Mouse (Mus musculus): ENCODE data around the gene Slc22a23.

Slc22a23 gene

DNA sequence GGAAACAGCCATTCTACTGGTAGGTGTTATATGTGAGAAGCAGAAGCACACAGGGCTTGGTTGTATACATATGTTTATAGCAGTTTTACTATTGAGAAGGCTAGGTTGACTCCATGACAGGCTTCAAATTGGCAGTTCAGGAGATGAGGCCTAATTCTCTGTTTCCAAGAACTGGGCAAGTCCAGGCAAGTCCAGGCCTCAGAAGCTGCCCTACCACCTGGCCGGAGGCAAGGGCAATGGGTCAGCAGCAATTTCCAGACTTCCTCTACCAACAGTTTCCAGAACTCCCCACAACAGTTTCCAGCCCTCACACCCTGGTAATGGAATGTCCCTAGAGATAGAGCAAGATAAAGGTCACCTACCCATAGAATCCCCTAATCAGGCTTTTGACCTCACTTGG lies 185.1 kb downstream of the Slc22a23 start:
- DNase-seq (ENCODE audit: low spot score), result no peak

DNA sequence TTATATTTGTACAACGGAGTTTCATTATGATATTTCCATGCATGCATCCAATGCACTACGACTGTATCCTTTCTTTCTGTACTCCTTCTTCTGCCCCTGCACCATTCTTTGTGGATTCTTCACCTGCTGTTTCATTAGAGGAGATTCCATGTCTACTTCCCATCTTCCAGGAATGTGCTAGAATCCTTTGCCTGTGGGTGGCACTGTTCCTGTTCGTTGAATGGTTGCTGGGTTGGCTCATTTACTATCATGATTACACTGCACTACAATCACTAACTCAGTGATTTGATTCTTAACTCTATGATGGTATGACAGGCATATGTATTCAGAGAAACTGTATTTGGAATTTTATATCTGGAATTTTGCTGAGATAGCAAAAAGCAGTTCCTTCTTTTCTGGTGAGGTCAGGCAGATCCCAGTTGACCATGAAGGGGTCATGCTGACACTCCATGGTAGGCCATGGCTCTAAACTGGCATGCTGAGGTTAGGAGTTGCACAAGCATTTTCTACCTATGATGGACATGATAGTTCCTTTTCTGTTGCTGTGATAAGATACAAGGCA lies 187.3 kb downstream of the Slc22a23 start:
- DNase-seq (ENCODE audit: low spot score), result no peak

DNA sequence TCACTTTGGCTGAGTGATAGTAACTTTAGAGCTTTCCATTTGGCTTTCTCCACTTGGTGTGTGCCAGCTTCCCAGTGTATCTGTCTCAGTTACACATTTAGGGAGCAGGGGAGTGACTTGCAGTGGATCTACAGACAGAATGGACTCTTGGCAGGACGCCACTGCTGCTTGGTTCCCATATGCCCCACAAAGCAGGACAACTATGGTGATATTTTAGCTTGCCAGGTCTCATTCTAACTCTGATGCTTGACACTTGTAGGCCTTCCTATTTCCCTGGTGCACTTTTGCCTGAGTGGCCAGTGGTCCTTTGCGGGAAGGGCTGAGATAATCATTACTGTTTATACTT lies 188.2 kb downstream of the Slc22a23 start:
- DNase-seq (ENCODE audit: low spot score), result peak; percentile 69

DNA sequence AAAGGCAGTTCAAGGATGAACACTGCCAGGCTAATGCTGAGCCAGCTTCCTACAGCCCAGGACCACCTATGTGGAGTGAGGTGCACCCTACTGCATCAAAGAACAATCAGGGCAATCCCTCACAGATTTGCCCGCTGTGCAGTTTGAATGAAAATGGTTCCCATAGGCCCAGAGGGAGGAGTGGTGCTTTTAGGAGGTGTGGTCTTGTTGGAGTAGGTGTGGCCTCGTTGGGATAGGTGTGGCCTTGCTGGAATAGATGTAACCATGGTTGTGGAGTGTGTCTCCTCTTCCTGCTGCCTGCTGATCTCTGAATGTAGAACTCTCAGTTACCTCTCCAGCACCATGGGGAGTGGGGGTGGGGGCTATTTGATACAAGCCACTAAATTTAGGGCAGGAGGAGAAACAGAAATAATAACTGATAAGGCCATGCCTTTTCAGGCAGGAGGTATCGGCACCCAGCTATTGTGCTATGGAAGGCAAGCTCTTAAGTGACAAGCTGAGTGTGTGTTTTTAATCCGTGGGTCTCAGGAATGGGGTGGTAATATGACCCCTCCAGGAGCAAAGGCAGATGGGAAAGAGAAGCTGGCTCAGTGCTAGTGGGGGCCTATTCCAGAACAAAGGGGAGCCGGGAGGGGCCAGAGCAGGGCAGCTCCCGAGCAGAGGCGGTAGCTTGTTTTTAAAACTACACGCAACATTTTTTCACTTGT lies 188.7 kb downstream of the Slc22a23 start:
- DNase-seq (ENCODE audit: low spot score), result peak; percentile 52

DNA sequence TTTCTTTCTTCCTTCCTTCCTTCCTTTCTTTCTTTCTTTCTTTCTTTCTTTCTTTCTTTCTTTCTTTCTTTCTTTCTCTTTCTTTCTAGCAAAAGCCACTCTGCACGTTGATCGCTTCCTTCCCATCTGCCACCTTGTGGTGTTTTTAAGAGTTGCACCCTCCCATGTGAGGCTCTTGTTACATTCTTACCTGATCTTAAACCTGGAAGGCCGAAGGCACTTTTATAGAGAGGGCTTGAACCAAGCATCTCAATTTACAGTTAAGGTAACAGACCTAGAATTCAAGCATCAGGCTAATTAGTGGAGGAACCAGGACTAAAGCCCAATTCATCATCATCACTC lies 190.1 kb downstream of the Slc22a23 start:
- peak; percentile 78 for DNase-seq (ENCODE audit: low spot score)

DNA sequence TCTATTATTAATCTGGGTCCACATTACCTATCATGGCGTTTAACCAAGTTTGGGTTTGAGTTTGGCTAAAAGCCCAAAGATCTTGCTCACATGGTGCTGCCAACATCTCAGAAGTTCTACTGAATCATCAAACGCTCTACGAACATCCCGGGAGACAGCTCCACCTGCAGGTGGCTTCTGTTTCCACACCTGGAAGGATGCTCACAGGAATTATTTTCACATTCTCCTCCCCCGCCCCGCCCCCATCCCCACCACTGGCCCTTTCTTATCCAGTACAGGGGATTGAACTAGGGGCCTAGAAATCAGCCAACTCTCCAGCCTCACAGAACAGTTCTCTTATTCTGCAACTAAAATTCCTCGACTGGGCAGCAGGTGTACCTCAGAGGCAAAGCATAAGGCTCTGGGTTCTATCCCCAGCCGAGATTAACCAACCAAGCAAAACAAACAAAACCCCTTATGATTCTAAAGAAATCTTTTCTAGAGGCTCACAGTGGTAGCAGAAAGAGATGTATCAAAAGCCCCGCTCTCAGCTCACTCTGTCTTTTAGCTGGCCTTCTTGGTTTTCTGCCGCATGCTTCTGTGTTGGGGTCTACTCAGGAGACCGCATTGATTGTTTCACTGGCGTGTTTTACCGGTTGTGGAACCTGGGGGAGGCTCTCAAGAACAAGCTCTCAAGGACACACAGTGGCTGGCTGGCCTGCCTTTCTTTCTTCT lies 190.6 kb downstream of the Slc22a23 start:
- peak; percentile 74 for DNase-seq (ENCODE audit: low spot score)

DNA sequence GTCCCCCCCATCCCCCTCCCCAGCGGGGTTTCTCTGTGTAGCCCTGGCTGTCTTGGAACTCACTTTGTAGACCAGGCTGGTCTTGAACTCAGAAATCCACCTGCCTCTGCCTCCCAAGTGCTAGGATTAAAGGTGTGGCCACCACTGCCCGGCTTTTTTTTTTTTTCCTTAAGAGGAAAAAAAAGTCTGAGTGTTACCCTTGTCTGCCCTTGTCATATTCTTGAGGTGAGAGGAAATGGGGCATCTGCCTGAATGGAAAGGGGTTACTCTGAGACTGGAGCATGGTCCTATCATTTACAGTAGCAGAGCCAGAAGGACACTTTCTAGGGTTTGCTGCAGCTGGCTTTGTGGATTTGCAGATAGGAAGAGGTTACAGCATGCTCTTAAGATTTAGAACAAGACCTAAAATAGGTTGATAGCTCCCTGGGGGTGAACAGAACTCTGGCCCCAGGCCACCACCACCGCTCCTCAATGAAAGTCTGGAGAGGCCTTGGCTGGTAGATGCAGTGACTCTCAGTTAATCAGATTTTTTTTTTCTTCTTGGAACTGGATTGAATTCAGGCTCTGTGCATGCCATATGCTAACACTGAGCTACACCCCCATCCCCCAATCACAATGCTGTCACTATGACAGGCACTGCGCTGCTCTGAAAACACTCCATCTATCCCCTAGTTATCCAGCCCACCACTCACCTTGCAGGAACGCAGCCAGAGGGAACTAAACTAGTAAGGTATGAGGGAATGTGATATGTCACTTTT lies 191.5 kb downstream of the Slc22a23 start:
- DNase-seq (ENCODE audit: low spot score), result peak; percentile 8

DNA sequence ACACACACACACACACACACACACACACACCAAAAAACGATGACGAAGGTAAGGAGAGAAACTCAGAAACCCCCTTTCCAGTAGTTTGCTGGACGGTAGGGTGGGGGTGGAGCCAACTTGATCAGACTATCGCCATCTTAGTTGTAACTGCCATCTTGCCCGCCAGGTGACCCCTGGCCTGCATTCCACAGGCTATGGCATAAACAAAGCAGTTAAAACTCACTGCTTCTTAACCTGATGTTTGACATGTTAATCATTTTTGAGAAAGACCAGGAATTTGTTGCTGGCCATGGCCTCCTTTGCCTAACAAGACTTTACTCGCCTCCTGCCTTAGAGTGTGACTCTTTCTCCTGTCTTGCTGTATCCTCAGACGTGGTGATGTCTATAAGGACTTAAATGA lies 192.3 kb downstream of the Slc22a23 start:
- no peak for DNase-seq (ENCODE audit: low spot score)

DNA sequence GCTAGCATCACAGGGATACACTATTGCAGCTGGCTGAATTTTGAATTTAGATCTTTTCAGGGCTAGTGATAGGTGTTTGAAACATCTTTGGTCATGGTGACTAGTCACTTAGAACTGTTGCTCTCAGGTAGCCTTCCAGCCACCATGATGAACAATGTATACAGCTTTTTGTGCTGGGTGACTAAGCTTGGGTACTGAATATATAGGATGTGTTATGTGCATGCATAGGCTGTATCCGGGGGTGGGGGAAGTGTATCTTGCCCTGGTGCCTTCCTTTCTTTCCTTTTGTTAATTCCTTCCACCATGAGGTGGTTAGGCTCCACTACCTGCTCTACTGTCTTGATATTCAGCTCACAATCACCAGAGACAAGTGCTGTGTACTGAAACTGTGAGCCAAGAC lies 193.6 kb downstream of the Slc22a23 start:
- DNase-seq (ENCODE audit: low spot score), result no peak

DNA sequence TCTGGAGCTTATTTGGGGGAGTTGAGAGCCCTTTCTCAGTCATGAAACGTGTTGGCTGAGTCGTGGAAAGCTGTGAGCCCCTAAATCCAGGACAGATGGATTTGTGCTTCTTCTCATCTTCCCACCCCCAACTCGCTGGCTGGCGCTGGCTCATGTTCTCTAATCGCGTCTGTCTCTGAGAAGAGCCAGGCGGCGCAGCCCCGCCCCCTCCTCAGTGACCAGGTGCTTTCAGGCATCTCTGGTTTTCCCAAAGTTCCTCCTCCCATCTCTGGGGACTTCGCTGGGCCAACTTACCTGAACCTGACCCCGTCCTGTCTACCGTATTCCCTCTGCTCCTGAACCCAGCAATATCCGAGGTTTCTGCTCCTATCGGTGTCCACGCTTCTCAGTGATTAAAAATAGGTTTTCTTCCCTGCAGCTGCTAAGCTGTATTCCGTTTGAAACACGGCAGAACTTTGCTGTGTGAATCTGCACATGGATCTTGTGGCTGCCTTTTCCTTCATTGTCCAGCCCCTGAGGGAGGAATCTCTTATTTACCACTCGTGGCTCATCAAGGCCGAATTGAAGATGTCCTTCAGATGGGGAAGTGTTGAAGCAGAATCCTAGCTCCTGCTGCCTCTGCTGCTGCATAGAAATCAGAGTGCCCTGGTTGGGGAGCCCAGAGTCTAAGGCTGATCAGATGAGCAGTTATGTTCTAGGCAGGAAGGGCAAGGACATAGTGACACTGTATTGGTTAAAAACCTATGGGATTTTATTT lies 194.5 kb downstream of the Slc22a23 start:
- no peak for DNase-seq (ENCODE audit: low spot score)

DNA sequence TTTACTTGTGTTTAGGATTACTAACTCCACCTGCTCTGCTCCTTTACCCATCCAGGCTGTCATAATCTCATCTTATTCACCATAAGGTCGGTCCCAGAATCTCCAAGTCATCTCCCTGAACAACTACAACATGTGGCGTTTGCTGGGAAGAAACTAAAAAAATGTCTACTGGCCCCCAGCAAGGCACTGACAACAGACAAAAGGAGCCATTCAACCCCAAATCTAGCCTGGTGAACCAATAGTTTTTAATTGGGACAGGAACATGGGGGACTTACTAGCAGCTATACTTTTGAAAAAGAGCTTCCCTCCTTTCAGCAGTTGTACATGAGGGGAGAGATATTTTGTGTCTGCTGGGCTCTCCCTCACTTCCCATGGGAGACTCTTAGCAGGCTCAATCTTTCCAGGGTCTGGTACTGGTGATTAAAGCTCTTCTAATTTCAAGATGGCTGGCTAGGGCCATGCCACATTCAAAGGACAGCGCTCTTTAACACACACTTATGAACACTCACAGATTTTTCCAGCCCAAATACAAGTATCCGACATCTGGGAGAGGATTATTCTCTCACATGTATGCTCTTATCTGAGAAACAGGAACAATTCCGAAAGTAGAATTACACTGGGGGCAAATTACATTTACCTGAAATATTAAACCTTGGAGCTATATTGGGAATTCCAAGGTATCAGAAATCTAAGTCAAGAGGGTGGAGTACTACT lies 195.4 kb downstream of the Slc22a23 start:
- DNase-seq (ENCODE audit: low spot score), result no peak

DNA sequence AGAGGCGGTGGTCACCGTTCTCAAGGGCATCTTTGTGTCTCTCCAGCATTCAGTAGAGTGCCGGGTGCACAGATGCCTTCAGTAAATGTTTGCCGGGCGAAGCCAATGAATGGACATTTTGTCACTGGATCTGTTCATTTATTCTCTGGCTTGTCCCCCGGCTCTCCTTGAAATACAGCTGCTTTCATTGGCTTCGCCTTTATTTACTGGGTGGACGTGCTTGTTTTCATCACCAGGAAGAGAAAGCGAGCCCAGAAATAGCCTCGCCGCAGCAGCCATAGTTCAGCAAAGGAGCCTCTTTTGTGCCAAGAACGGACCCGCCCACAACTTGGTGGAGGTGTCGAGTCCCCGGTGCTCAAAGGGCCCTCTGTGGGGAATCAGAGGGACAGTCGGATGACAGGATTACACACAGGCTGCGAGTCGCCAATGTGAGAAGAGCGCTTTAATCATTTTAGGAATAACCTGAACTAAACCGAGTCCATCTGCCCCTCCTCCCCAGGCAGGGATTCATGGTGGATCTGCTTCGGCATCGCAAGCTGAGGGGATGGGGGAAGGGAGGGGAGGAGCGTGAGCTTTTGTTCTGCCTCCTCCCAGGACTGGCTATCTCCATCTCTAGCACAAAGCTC lies 196.1 kb downstream of the Slc22a23 start:
- DNase-seq (ENCODE audit: low spot score), result no peak

DNA sequence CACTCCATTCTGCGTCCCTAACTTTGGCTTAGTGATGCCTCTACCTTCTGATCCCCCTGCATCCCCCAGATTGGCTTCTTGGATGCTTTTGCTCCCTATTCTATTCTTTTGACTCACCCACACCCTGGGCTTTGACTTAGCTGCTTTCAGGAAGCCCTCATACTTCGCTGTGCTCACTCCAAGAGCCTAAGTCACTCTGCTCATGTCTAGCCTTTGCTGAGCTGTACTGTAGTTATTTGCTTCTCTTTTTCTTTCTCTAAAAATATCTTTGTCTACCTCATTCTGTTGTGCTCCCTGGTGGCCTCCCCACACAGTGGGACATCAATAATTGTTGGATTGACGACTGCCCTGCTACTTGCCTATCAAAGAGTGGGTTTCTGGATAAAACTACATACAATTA lies 196.8 kb downstream of the Slc22a23 start:
- DNase-seq (ENCODE audit: low spot score), result no peak

DNA sequence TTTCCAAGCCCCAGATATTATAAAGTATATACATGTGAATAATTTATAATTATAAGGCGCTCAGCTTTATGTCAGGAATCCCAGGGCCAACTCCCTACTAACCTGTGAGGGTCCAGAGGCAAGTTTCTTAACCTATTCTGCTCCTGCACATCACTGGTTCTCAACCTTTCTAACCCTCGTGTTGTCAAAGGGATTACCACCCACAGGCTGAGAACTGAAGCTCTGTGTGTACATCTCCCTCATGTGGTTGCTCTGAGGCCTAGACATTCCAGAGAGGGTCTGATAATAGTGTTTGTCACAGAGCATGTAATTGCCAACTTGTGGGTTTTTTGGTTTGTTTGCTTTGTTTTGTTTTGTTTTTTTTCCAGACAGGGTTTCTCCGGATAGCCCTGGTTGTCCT lies 198.1 kb downstream of the Slc22a23 start:
- no peak for DNase-seq (ENCODE audit: low spot score)

DNA sequence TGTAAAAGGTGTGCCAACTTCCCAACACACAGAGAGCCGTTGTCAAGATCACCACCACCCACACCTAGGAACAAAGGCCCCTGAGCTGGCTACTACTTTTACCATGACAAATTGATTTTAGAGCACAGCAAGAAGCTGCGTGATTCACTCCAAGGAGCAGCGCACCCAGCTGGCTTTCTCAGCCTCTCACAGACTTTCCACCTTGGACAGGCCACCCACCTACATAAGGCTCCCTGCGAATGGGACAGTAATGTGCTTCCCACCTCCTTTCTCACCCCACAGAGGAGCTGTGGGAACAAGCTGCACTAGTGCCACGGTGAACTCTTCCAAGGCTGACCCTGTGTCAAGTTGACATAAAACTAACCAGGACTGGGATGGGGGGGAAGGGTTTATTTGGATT lies 201.6 kb downstream of the Slc22a23 start:
- DNase-seq (ENCODE audit: low spot score), result no peak

DNA sequence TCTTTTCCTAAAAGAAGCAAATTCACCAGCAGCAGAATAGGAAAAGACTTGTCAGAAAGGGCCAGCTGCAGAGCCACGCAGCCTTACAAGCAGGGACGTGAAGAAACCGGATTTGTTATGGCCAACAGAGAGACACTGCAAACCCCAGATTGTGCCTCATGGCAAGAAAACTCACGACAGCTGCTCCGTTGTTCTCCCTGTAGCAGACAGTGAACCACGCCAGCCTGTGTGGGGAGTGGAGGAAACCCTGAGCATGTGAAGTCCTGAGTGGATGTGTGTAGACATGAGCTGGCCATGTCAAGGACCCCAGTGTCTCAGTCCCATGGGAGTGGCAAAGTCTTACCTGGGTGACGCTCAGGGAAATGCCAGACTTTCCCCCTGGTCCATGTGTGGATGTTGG lies 208.4 kb downstream of the Slc22a23 start:
- DNase-seq (ENCODE audit: low spot score), result no peak

DNA sequence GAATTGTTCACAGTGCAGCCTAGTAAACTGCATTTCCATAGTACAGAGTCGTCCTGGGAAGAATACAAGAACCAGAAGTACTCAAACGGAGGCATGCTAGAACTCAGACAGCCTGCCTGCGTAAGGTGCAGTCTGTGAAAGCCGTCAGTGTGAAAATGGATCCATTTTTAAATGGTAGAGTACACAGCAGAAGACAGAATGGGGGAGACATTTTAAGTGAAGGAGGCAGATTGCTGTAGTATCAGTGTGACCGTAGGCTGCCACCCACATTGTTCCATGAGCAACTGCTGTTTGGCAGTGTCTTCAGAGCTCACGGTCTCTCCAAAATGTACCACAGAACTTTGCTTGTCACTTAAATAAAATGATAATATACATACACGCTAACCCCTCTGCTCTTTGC lies 210.7 kb downstream of the Slc22a23 start:
- DNase-seq (ENCODE audit: low spot score), result no peak

DNA sequence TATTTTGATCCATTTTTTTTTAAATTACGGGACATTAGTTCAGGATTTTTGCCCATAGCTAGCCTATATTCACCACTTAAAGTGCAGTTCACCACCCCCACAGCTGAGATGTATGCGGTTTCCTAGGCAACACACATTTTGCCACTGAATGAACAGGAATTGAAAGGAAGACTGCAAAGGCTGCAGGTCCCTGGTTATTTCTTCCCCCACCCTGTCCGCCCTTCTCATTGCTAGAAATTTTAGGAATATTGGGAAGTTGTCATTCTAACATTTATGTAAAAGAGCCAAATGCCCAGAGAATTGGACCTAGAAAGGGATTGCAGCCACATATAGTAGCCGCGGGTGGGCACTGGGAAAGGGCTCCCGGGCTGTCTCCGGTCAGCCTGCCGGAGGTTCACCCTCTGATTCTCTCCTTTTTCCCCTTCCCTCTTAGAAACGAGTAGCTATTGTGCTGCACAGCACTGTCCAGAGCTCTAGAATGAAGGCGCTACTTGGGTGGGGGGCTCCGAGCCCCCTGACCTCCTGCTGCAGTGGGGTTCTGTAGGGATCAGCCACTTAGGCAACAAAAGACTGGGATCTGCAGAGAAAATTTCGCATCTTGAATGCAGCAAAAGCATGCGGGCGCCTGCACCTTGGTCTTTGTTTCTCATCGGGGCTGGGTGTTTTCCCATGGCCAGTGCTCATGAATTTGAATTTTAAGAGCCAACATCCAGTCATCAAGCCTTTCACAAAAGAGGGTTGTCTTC lies 211.5 kb downstream of the Slc22a23 start:
- DNase-seq (ENCODE audit: low spot score), result no peak

DNA sequence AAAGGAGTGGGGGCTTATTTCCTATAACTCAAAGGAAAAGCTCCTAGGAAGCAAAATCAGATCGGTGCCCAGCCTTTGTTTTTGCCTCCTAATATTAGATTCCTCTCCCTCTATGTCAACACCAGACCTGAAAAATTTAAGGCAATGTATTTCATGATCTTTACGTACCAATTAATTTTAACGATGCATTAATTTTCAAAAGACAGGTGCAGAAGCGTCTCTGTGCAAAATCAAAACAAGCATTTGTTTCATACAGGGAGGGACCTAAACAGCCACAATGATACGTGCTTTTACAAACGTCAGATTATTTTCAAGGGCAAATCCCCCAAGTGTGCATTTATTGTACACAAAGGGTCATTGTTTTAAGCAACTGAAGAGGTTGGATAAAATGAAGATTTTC lies 212.1 kb downstream of the Slc22a23 start:
- DNase-seq (ENCODE audit: low spot score), result no peak

DNA sequence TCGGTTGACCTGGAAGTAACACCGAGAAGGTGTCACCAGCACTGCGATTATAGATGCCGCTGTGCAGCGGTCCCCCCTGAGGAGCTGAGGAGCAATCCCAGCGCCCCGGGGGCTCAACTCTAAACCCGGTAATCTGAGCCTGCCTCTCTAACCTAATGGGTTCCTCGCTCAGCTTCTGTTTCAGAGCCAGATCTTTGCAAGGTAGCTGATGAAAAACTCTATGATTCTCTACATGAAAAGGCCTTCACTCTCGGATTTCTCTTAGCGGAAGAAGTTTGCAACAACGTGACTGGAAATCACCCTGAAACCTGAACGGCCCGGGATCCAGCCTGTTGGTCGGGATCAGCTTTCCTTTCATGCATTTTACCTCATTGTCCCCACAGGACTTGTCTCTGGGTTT lies 212.7 kb downstream of the Slc22a23 start:
- DNase-seq (ENCODE audit: low spot score), result no peak

DNA sequence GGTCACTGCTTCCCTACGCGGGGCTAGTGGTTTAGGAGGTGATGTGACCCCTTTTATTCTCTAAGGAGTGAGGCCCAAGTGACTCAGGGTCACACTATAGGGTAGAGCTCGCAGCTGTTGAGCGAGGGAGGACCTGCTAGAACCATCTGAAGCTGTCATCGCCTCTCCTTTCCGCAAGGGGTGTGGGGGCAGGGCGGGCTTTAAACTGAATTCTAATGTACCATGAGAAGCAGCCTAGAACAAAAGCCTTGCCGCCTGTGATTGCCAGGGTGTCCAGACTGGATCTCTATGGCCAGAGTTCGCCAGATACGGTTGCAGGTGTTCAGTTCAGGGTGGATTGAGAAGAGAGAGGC lies 213.3 kb downstream of the Slc22a23 start:
- DNase-seq (ENCODE audit: low spot score), result no peak

All from adipocyte (in vitro differentiated cells).